7 mouse cellular contexts compared by ENCODE assay signal in the genomic region with DNA sequence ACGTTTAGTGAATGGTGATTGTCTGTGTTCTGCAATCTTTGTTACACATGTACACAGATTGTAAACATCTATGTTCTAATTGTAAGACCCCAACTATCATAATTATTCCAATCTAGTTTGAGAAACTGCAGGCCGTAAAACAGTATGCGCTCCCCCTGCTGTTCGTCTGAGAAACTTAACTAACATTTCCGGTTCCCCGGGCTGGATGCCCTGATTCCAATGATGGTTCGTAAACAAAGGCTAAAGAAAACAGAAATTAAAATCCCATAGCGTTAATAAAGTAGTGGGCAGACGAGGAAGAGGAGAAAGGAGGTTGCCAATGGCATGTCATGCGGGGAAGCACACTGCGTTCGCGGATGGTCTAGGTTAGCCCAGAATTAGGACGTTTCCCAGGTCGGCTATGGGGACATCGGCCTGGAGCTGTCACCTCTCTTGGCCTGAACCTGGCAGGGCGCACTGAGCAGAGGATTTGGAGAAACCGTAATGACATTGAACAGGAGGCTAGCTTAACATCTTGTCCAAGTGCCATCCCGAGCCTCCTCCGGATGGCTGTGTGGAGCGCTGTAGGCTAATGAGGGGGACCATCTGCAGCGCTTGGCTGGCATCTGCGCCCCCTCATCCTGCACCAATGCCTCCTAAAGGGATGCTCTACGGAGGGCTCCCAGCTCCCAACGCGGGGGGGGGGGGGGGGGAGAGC. TPM values are rescaled to one million over a fixed set of nuclear protein-coding genes. Genes with fewer than 3 reads are reported as not detected.
DNase-seq lines count a peak whose midpoint lies in the region.

No protein-coding gene starts in this region.

- peak; percentile 52 for DNase-seq in CD4-positive helper T cell, adult 2 months (ENCODE audit: low read depth, low spot score)
- DNase-seq in MN1 (ENCODE audit: low spot score): peak; percentile 29
- DNase-seq in embryo, embryonic 10 days (ENCODE audit: low spot score): peak; percentile 68
- DNase-seq in heart, postnatal 14 days: peak; percentile 47 to 64
- DNase-seq in layer of hippocampus, postnatal 14 days (ENCODE audit: low spot score in 2 of 2): peak; percentile 50 to 67
- peak; percentile 68 for DNase-seq in lung, postnatal 36 days
- peak; percentile 62 for DNase-seq in right cerebral cortex, postnatal 10 days (ENCODE audit: low spot score in 2 of 2)

- intact Hi-C loops in heart, postnatal 14 days (cut with DNase I): loop anchor here (5.0 to 10.0 kb wide), 2 partner anchors 359 to 471 kb away; no protein-coding TSS in a partner anchor

RNA-seq across cellular contexts. Expression of gene Hnrnpa3, which starts 55.7 kb away (rescaled TPM):
- total RNA-seq in heart, postnatal 14 days (2021): 100 to 1,000 TPM; 192 to 229 TPM
- total RNA-seq in layer of hippocampus, postnatal 14 days (2021): 100 to 1,000 TPM; 316 to 327 TPM

Comparison
In these comparisons a context has a peak if more than half of its experiments do, and no peak if none do; other contexts are left out.
1. Peak in every context shown above with its lines: DNase-seq.